Mouse (Mus musculus) urinary bladder, postnatal 4 days (tissue): ENCODE measurements at regions not wholly inside any gene's neighbourhood (a gene's known extent, or its start where the extent isn't known, plus 50 kb on each side); places are given as distances from the start of the nearest gene placed in this dataset.

Source experiments
- DNase-seq, 2 experiments: peaks; one replicate each; pipeline ENCODE4 v3.0.0; 2021 to 2022; ENCODE audit warnings: low spot score in 2 of 2

DNA sequence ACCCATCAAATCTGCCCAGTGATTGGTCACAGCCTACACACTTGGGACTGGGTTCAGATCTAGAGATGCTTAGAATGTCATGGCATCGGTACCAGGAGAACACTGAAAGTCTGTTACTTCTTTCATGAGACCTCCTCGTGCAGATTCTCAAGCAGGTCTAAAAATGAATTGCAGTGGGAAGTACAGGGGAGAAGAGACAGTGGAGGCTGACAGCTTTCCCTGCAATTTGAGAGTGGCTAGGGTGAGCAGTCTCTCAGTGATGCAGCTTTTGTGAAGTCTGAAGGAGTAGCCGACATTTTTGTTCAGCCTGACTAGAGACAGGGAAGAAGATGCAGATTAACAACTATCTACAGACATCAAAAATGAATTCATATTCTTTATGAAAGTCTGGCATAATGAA lies 112.5 kb downstream of the Fam198b start:
- no peak for DNase-seq

DNA sequence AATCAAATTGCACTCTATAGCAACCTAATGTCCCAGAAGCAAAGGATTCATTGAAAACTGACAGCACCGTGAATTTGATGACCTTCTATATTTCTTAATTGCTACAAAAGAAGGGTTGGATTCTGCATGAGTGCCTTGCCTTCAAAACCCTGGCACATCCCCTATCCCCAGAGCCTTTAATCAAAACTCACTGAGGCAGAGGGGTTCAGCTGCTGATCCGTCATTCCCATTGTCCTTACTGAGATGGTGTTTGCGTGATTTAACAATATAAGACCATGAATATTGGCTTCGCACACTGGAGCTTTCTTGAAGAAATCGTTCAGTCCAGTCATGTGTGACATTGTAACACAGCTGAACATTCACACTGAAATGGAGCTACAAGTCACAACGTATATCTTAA lies 118.0 kb downstream of the Fam198b start:
- no peak for DNase-seq

DNA sequence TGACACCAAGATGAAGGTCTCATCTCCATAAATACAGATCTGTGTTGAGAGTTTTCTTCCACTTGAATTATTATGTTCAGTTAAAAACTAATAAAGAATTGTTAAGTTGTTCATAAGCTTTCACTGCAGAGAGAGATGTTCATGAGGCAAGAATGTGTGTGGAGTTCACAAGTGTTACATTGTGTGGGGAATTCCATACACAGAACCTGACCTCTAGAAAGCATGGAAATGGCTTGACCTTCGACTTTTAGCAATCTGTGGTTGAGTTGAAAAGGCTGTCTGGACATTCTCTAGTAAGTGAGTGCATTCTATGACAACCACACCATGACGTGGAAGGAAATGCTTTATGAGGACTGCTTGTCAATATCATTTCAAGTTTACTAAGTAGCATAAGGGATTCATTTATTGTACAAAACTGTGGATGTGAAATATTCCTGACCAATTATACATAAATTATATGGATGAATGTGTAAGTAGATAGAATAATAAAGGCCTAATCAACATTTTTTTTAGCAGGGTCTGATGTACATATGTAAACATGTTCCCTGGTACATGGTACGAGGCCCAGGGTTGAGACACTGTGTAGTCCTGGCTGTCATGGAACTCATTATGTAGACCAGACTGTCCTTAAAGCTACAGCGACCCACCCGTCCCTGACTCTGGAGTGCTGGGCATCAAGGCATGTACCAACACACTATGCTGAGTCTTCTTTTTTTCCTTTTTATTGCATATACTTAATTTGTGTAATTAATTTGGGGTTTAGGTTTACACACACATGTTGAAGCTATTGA lies 119.2 kb downstream of the Fam198b start:
- DNase-seq: no peak

DNA sequence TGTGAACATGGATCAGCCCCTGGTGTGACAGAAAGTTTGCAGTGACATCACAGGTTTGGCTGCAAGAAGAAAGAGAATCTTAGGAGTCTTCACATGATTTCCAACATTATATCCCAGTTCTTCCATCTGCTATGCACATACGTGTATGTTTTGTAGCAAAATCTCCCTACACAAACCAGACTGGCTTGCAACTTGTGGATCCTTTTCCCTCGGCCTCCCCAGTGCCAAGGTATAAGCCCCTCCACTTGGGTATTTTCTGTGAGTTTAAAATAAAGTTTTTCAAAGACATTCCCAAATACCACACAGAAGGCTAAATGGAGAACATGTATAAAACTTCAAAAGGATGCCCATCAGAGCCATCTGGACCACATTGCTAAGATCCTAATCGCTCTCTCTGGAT lies 120.2 kb downstream of the Fam198b start:
- DNase-seq: no peak

DNA sequence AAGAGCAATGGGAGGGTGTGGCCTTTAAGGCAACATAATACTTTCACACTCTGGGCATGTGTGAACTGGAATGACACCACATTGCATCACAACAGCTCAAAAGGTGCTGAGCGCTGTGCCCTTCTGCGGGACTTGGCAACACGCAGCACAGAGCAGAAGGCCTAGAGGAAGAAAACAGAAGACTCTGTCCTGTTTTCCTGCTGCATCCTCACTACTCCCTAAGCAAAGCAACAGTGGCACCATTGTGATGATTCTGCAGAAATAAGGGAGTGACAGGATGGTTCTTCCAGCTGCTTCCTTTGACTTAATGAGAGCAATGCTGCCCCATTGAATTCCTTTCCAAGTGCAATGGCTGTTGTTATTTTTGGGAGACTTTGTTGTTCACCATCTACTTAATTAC lies 120.6 kb downstream of the Fam198b start:
- DNase-seq: no peak

DNA sequence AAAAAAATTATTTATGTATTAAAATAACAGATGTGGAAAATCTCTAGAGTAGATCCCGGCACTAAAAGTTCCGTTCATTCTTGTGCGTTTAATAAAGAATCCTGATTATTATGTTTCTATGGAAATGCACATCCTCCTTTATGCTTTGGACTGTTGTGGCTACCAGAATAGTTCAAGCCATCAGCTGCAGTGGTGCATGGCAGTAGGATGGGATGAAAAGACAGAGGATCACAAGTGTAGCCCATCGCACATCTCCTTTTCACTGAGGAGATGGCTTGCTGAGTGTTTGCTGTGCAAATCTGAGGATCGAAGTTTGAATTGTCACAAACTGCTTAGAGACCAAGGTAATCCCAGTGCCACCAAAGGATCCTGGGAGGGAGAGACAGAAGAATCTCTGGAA lies 121.0 kb downstream of the Fam198b start:
- no peak for DNase-seq

DNA sequence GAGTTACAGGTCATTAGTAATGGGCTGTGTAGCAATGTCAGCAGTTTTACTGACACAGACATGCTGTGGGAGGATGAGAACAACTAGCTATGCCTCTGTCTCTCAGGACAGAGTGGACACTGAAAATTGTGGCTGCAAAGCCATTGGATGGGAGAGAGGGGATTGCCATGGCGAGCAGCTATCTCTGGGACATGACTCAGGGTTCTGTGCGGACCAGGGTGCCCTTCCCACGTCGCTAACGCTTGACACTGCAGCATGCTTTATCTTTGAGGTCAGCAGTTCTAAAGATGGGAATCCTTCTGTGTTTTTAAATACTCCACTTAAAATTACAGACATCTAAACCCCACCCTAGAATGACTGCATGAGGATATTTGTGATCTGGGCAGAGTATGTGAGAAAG lies 121.9 kb downstream of the Fam198b start:
- DNase-seq: no peak

DNA sequence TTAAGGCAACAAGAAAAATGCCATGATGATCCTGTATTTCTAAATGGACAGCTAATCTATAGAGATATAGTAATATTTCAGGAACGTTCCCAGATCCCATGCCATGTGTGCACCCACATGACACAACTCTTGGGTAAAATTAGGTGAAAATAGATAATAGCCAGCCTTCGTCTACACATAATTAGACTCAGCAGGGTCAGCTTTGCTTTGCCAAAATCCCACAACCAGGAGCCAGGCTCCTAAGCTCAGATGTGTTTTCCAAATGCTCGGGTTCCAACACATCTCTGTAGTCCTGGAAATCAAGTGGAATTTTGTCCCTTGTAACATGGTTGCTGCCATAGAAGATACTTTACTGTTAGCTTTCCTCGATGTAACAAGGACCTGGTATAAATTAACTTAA lies 122.7 kb downstream of the Fam198b start:
- DNase-seq: no peak

DNA sequence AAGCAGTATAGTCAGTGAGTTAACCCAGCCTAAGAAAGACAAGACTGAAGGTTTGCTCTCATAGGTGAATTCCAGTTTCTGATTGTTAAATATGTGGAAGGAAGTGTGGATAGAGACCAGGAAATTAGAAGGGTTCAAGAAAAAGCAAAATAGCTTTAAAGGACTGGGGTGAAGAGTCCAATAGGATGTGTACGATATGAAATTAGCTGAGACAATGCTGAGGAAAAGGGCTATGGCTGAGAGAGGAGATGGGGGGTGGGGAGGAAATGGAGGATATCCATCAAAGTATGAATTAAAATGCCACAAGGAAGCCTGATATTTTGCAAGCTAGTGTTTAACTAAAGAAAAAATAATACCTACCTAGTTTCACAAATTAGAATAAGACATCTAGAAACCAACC lies 124.9 kb downstream of the Fam198b start:
- DNase-seq: no peak

DNA sequence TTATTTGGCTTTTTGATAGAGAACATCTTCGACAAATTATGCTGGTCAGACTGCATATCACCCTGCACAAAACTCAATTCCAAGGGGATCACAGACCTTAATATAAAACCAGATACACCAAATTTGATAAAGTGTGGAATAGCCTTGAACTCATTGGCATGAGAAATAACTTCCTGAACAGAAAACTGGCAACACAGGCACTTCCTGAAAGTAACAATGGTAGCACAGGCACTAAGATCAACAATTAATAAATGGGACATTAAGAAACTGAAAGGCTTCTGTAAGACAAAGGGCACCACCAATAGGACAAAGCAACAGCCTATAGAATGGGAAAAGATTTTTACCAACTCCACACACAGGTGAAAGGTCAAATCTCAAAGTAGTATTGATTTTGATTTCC lies 141.5 kb downstream of the Fam198b start:
- no peak for DNase-seq

DNA sequence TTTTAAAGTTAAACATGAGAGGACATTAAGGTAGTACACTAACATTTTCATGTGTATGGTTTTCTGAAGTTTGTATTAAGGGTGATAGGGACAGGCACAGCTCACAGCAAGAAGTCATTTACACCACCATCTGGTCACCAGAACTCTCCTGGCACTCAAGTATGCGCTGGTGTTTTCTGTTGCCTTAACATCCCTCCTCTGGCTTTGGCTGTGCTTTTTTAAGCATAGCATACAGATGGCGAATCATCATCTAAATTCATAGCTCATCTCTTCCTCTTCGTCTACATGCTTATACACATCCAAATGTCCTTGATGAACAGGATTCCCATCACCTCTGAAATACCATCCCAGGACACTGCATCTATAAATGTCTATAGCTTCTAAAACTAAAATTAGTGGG lies 148.7 kb downstream of the Fam198b start:
- DNase-seq: no peak

DNA sequence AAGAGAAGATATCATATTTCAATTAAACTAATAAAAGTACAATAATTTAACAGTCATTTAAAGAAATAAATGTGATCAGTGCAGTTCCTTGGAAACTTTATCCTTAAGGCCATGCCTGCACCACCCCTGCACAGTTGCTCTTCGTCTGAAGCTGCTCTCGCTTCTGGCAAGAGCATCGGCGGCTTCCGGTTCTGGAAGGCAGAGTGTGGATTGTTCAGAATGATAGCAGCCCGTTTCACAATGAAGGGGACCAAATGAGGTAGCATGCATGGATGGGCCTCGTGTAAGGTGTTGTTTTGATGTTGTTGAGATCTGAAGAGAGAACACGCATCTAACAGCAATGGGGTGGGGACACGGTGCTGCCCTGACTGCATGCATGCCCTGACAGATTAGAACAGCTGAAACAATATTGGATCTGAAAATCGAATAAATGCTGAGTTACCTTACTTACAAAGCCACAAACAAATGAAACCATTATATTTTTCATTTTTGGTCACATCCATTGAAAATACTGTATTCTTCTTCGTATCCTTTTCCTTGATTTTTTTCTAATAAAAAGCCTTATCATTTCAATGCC lies 154.3 kb downstream of the Fam198b start:
- no peak for DNase-seq

DNA sequence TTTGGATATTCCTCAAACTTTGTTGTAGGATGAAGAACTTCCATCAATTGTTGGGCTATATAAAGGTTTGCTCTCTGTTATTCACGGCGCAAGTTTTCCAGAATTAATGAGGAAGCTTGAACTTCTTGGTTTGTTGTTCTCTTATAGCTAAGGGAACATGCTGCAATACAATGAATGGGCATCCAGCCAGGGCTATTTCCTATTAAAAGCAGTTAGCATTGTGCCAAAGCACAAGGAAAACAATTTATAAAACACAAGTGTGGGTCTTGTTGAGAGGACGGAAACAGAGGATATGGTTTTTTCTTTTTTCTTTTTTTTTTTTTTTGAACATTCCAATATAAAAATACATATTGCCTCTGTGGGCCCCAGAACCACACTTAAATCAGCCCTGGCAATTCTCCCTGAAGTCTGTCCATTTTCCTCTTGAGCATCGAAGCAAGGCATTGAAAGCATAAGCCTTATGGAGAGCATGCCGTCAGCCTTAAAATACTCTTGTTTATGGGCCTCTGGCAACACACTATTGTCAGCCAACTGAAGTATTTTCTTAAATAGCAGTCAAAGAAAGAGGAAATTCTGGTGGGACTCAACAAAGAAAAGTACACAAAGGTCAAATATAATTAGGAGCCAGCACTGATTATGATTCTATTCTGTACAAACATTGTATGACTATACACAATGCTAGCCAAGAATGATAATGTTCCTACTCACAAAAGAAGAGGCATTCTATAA lies 158.6 kb downstream of the Fam198b start:
- DNase-seq: no peak

DNA sequence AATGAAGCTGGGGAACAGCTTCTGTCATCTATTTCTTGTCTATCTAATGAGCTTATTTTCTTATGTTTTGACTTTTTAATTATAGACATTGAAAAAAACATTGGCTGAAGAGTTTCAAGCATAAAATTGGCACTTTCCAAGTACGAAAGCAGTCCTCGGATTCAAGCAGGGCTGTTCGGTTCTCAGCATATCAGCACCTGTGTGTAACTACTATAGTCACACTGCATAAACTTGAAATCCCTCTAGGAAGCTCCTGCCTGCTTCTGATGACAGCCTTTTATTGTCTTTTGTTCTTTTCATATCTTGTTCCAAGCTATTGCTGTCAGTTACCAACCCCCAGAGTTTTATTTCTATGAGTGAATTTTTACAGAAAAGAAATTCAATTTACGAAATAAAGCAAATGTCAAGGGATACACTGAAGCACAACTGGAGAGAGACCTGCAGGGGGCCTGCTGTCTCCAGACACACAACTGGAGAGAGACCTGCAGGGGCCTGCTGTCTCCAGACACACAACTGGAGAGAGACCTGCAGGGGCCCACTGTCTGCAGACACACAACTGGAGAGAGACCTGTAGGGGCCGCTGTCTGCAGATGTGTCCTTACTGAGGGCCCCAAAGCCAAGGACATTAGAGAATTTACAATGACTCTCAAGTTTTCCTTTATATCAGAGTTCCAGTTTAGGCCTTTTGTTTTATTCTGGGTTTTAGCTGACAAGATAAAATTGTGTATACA lies 165.3 kb downstream of the Fam198b start:
- no peak for DNase-seq

DNA sequence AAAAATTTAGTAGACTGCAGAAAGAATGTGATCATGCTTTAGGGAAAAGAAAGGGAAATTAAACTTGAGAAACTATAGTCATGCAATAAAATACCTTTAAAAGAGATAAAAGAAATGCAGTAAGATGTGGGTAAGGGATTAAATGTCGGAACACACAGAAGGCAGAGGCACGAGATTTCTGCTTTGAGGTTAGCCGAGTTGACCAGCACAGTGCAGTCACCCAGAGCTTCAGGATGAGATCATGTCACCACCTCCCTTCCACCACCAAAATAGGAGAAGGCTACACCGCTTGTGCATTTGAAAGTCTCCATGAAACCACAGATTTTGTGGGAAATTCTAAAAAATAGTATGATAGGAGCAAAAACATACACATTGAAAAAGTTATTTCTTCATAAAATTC lies 166.6 kb downstream of the Fam198b start:
- no peak for DNase-seq

DNA sequence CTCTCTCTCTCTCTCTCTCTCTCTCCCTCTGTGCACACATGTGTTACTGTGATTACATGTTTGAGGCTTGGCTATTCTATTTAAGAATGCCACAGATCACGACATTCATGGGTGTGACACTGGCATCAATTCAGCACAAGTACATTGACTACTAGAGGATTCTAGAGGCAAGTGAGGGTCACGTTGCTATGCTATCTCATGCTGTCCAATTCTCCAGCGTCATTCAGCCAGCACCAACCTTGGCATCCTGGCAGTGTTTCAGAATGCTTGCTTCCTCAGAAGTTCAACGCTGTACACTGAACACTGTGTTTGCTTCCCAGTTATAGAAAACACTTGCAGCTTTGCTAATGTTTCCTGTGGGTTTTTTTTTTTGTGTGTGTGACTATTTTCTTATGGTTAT lies 167.6 kb downstream of the Fam198b start:
- no peak for DNase-seq

DNA sequence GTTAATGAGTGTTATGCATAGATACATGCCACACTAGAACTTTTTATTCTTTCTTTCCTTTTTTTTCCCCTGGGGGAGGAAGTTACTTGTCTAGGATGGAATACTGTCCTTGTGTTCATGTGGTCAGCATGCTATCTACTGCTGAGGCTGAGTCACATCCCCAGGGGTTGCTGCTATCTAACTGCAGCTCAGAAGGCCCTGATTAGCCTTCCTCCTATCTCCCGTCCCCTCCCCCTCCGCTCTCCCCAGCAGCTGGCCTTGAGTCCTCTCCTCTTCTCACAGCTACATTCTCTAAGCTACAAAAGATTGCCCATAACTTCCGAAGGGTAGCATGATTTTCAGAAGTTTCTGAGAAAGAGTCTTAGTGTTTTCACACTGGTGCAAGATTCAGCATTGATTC lies 168.5 kb downstream of the Fam198b start:
- no peak for DNase-seq

DNA sequence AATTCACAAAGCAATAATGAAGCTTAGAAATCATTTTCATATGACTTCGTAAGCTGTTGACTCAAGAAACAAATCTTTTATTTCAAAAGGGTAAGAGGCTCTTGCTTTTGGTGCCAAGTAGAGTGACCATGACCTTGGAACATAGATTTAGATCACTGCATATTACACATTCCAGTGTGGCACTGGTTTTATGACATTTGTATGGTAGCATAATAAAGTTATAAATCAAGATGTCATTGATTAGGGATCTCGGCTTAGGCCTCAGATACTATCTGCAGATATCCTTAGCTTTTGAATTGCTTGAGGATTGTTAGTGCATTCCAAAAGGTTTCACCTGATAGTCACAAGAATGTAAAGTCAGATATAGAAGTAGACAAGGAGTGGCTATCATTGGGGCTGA lies 169.1 kb downstream of the Fam198b start:
- DNase-seq: no peak

DNA sequence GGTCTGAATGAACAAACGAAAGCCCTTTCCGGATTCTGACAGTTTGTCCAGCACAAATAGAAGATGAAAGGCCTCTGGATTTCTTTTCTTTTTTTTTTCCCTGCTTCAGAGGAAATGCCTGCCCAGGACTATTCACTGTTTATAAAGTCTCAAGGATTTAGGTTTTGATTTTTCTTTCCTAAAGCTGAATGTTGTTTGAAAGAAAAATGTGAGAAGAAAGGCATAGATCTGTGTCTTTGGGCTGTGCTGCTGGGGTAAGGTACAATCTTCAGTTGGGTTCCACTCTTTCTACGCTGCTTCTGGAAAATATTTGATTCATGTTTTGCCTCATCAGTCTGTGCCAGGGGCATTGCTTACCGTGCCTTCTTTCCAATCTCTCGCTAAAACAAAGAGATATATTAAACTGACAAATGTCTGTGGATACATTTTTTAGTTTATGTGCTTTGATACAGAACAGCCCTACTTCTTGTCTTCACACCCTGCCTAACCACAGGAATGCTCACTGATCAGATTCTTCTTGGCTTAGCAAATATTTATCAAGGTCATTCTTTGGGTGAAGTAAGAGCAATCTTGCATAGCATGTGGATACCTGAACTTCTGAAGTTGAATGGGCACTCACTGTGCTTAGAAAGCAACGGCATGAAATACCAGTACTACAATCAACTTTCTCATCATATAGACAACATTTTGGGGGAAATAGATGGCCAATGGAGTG lies 172.5 kb downstream of the Fam198b start:
- no peak for DNase-seq

DNA sequence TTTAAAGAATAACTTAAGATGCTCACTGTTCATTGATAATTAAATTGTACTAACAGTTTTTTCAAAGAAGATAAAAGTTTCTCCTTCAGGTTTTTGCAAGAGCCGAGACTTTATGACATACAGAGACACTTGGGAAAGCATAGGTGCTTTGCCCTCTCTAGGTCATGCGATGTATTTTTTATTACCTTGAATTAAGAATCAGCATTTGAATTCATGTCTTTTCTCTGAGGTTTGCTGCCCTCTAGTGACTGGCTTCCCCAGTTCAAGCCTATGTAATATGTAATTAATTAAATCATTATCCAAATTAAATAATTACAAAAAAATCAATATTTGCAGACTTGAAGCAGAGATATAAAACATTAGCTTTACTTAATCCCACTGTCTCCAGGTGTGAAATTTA lies 174.4 kb downstream of the Fam198b start:
- no peak for DNase-seq

DNA sequence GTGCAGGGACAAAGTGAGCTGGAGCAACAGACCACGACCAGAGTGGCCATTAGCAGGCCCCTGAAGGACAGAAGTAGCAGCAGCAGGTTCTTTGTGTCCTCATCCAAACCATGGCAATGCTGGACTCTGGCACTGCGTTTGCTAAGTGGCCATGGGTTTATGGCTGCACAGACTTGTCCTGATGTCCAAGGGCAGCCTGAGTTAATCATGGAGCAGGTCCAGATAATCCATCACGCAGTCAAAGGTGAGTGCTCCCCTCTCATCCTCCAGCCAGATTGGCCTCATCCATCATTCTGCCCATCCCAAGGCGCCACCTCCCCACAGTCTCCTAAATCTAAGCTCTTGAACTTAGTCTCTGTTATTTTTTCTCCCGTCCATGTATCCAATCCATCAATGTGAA lies 186.4 kb downstream of the Fam198b start:
- DNase-seq: no peak
